Mouse (Mus musculus): Measurements from ENCODE around the gene Cdh7. TPM values are rescaled to one million over a fixed set of nuclear protein-coding genes. Genes with fewer than 3 reads are reported as not detected.

Cdh7 gene
- total RNA-seq (2014; rRNA removed) (37.7 and 40.1 TPM in 2 replicates), polyA plus RNA-seq (2015; fragmentation: Nextera tagmentation; extraction: Ambion mirVana) (17.6 and 22.0 TPM in 2 replicates)

GRCm38 (mm10) chr1:109982064-109982808 lies at the start of gene Cdh7:
Cdh7 (plus strand) TSS chr1:109982431.
- DNase-seq (ENCODE audit: low spot score) (peak; percentile 75), ATAC-seq (ENCODE audit: low FRiP score) (peak; percentile 90)
- no peak for TF ChIP-seq CTCF (IDR thresholded peaks at IDR 0.05)
- peak within 1 kb of the TSS; percentile 79 for H3K9ac ChIP-seq (replicated peaks; ENCODE audit: low read length, poor library complexity, severe bottlenecking)
- peak within 1 kb of the TSS; percentile 82 for H3K27ac ChIP-seq (ENCODE audit: low read depth, low read length)
- no peaks in the 10 kb centered on the region for H3K4me1 ChIP-seq (ENCODE audit: insufficient read depth, low read length)
- H3K4me3 ChIP-seq (ENCODE audit: low read depth, low read length): peak within 1 kb of the TSS; percentile 73
- H3K4me2 ChIP-seq (ENCODE audit: low read depth, low read length, poor library complexity, severe bottlenecking): peak within 1 kb of the TSS; percentile 83
- no peaks in the 10 kb centered on the region for H3K36me3 ChIP-seq (ENCODE audit: insufficient read depth, low read length)
- WGBS: under 1% methylated on average over 35 of the region's 35 CpGs
- H3K27me3 ChIP-seq (ENCODE audit: insufficient read depth, low read length): no peaks in the 10 kb centered on the region
- no peaks in the 10 kb centered on the region for H3K9me3 ChIP-seq (ENCODE audit: low read length)

DNA sequence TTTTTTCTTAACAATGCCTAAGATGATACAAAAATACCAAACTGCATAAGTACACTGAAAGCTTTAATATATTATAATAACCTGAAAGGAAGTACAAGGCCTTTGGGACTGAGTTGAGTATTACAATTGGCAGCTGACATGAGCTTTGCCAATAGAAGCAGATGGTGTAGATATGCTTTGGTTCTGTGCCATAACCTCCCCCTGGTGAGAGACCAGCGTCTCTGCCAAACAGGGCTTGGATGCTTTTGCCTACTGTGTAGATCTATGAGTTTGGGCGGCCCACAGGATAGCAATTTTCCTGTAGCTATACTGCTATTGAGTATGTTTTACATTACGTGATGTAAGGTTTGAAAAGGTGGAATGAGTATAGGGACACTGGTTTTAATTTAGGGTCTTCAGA lies 49.6 kb upstream of the Cdh7 start:
- DNase-seq (ENCODE audit: low spot score): peak; percentile 70
- H3K4me3 ChIP-seq (ENCODE audit: low read depth, low read length): no peak overlapping the region
- TF ChIP-seq CTCF (IDR thresholded peaks at IDR 0.05): no peak
- no peaks in the 10 kb centered on the region for H3K27me3 ChIP-seq (ENCODE audit: insufficient read depth, low read length)
- no peak overlapping the region for H3K9ac ChIP-seq (replicated peaks; ENCODE audit: low read length, poor library complexity, severe bottlenecking)
- H3K9me3 ChIP-seq (ENCODE audit: low read length): no peaks in the 10 kb centered on the region
- H3K27ac ChIP-seq (ENCODE audit: low read depth, low read length): no peak overlapping the region
- H3K36me3 ChIP-seq (ENCODE audit: insufficient read depth, low read length): no peaks in the 10 kb centered on the region
- no peaks in the 10 kb centered on the region for H3K4me1 ChIP-seq (ENCODE audit: insufficient read depth, low read length)
- ATAC-seq (ENCODE audit: low FRiP score): peak; percentile 47; the same call in 1 of the 2 replicates
- WGBS: 75% methylated on average over 3 of the region's 3 CpGs
- H3K4me2 ChIP-seq (ENCODE audit: low read depth, low read length, poor library complexity, severe bottlenecking): no peak overlapping the region

GRCm38 (mm10) chr1:109948571-109948970 lies 33.7 kb upstream of the Cdh7 start:
- no peaks in the 10 kb centered on the region for H3K4me1 ChIP-seq (ENCODE audit: insufficient read depth, low read length)

GRCm38 (mm10) chr1:109971721-109972425 lies 10.4 kb upstream of the Cdh7 start:
- Histone ChIP-seq H3K36me3 (ENCODE audit: insufficient read depth, low read length) (no peaks in the 10 kb centered on the region), H3K4me1 (ENCODE audit: insufficient read depth, low read length) (no peaks in the 10 kb centered on the region), H3K27me3 (ENCODE audit: insufficient read depth, low read length) (no peaks in the 10 kb centered on the region), H3K9me3 (ENCODE audit: low read length) (no peaks in the 10 kb centered on the region), H3K4me2 (ENCODE audit: low read depth, low read length, poor library complexity, severe bottlenecking) (no peak overlapping the region), H3K4me3 (ENCODE audit: low read depth, low read length) (no peak overlapping the region), H3K9ac (replicated peaks; ENCODE audit: low read length, poor library complexity, severe bottlenecking) (no peak overlapping the region), H3K27ac (ENCODE audit: low read depth, low read length) (no peak overlapping the region)
- ATAC-seq (ENCODE audit: low FRiP score) (no peak), DNase-seq (ENCODE audit: low spot score) (no peak)
- no peak for TF ChIP-seq CTCF (IDR thresholded peaks at IDR 0.05)
- 45% methylated on average over 5 of the region's 5 CpGs for WGBS

More at GRCm38 (mm10) chr1:109948571-109948970, 33.7 kb upstream of the Cdh7 start:
- no peak overlapping the region for H3K27ac ChIP-seq (ENCODE audit: low read depth, low read length)
- H3K4me2 ChIP-seq (ENCODE audit: low read depth, low read length, poor library complexity, severe bottlenecking): no peak overlapping the region
- no peak; the same call in 1 of the 2 replicates for ATAC-seq (ENCODE audit: low FRiP score)
- H3K9ac ChIP-seq (replicated peaks; ENCODE audit: low read length, poor library complexity, severe bottlenecking): no peak overlapping the region
- no peaks in the 10 kb centered on the region for H3K9me3 ChIP-seq (ENCODE audit: low read length)
- no peaks in the 10 kb centered on the region for H3K36me3 ChIP-seq (ENCODE audit: insufficient read depth, low read length)
- TF ChIP-seq CTCF (IDR thresholded peaks at IDR 0.05): no peak
- H3K4me3 ChIP-seq (ENCODE audit: low read depth, low read length): no peak overlapping the region
- no peaks in the 10 kb centered on the region for H3K27me3 ChIP-seq (ENCODE audit: insufficient read depth, low read length)
- WGBS: 45% methylated on average over 2 of the region's 2 CpGs
- DNase-seq (ENCODE audit: low spot score): peak; percentile 79

DNA sequence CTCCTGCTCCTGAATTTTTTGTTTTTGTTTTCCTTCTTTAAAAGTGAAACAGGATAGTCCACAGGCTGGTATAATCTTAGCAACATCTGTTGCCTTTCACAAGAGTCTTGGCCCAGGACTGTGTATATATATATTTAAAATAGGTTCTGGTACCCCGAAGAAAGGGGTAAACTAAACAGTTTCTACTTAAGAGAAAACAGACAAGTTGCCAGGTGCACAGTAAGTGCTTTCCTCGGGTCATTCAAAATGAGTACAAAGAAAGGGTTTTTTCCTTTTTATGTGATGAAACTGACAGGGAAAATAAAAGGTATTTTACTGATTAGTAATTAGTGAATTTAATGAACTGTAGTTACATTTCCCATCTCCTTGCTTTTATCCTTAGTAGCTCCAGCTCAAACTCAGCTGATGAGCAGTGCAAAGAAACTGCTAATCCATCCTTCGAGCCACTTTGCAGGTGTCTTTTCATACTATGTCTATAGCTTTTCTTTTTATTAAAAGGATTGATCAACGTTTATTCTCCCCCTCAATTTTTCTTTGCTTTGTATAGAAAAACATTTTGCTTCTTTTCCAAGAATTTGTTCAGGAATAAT lies 9.7 kb upstream of the Cdh7 start:
- ATAC-seq (ENCODE audit: low FRiP score) (no peak), DNase-seq (ENCODE audit: low spot score) (no peak)
- H3K27me3 ChIP-seq (ENCODE audit: insufficient read depth, low read length): no peaks in the 10 kb centered on the region
- TF ChIP-seq CTCF (IDR thresholded peaks at IDR 0.05): no peak
- 37% methylated on average over 4 of the region's 4 CpGs for WGBS
- H3K4me1 ChIP-seq (ENCODE audit: insufficient read depth, low read length): no peaks in the 10 kb centered on the region
- no peak overlapping the region for H3K9ac ChIP-seq (replicated peaks; ENCODE audit: low read length, poor library complexity, severe bottlenecking)
- no peak overlapping the region for H3K4me3 ChIP-seq (ENCODE audit: low read depth, low read length)
- H3K36me3 ChIP-seq (ENCODE audit: insufficient read depth, low read length): no peaks in the 10 kb centered on the region
- no peak overlapping the region for H3K4me2 ChIP-seq (ENCODE audit: low read depth, low read length, poor library complexity, severe bottlenecking)
- H3K9me3 ChIP-seq (ENCODE audit: low read length): no peaks in the 10 kb centered on the region
- no peak overlapping the region for H3K27ac ChIP-seq (ENCODE audit: low read depth, low read length)

Measured in midbrain, postnatal 0 days (tissue).